Mouse (Mus musculus) cerebellum, postnatal 36 days (tissue): ENCODE results near the gene Erbb4.
A peak's percentile ranks its signal among the peaks of the same experiment; 100 is the strongest.

Source experiments
- DNase-seq, 2 experiments: peaks; one replicate each; pipeline ENCODE4 v3.0.0; 2021 to 2022; ENCODE audit warnings: mixed read lengths in 2 of 2

The Erbb4 gene

DNA sequence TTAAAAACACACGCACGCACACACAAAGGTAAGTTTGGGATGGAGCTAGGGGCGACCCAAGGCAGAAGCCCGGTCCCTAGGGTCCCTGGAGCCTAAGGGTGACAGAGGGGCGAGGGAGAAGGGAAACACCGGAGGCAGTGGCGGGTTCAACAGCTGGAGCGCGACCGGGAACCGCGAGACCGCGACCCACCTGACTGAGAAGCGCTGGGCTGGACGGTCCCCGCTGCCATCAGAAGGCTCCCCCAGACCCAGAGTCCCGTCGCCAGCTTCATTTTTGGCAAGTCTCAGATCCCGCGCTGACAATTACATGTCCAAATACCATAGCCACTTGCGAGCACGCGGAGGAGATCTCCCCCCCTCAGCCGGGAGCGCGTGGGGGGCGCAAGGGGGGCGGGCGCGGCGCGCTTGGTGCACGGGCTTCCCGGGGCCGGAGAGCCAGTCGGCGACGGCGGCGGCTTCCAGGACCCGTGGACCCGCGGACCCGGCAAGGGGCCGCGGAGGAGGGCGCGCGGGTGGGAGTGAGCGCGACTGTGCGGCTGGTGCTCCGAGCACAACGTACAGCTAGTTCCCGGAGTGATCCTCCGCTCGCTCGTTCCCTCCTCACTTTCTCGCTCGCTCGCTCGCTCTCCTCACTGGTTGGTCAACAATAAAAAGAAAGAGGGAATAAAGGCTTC, at the start of gene Erbb4:
Gene Erbb4, minus strand, starts transcription at position 575 of the 674 bp plus-strand sequence.
- peak; percentile 36 for DNase-seq

GRCm38 (mm10) chr1:69157346-69157745, 49.5 kb upstream of the Erbb4 start:
- DNase-seq = no peak

- DNase-seq = no peak
Observed at GRCm38 (mm10) chr1:69141341-69141740, 33.5 kb upstream of the Erbb4 start.

GRCm38 (mm10) chr1:69139519-69139868, 31.6 kb upstream of the Erbb4 start:
- DNase-seq = no peak

GRCm38 (mm10) chr1:69138856-69139518, 31.1 kb upstream of the Erbb4 start:
- peak; percentile 54 to 68 for DNase-seq

GRCm38 (mm10) chr1:69124147-69124848, 16.4 kb upstream of the Erbb4 start:
- DNase-seq = no peak

- DNase-seq = no peak
Observed at GRCm38 (mm10) chr1:69118249-69118938, 10.5 kb upstream of the Erbb4 start.

DNA sequence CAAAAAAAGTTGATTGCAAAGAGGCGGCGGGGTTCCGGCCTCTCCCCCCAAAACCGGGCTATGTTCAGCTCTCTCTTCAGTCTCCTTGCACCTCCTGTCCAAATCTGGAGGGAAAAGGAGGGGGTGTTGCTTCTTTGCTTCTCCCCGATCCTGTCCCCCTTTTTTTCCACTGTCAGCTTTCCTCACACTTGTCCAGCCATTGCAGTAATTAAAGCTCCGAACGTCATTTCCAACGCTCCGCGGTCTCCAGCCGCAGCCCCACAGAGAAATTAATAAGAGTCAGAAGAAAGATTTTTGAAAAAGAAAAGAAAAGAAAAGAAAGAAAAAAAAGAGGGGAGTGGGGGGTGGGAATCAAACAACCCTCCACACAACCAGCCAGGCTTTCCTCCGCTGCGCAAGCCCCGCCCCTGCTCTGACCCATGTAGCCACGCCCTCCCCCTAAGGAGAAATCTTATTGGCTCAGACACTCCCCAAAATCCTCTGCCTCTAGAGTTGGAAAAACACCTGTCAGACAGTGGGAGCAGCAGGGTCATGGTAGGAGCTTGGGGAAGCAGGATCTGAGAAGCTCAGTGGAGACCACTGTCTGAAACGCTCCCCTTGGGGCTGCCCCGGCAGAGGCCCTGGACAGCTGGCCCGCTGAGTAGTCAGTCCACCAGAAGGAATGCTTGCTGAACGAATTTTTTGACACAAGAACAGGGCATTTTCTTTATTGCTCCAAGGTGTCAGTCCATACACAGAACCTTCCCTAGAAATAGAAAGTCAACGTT, 483 bp upstream of the Erbb4 start:
- peak; percentile 67 to 74 for DNase-seq

GRCm38 (mm10) chr1:69106937-69107461, 860 bp downstream of the Erbb4 start:
- DNase-seq = peak; percentile 61 to 64

- DNase-seq = peak; percentile 56 to 61
Observed at GRCm38 (mm10) chr1:69106322-69106761, 1.5 kb downstream of the Erbb4 start.

GRCm38 (mm10) chr1:69105493-69106321, 2.2 kb downstream of the Erbb4 start:
- peak; percentile 49 to 62 for DNase-seq

DNA sequence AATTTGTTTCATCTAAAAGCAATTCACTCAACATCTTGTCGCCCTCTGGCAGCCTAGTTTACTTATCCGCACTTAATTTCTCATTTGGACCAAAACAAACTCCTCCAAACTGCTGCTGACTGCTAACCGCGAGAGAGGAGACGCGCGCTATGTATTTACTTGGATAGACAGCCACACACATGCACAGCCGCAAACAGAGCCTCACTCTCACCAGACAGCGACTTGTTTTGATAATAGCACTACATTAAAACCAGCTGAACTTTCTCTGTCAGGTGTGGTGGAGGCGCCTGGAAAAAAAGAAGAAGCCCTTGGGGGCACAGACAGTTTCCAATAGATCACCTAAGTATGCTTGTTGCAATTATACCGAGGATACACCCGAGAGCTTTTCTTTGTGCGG, 2.8 kb downstream of the Erbb4 start:
- peak; percentile 17 to 51 for DNase-seq

GRCm38 (mm10) chr1:69103211-69103706, 4.6 kb downstream of the Erbb4 start:
- DNase-seq = no peak

DNA sequence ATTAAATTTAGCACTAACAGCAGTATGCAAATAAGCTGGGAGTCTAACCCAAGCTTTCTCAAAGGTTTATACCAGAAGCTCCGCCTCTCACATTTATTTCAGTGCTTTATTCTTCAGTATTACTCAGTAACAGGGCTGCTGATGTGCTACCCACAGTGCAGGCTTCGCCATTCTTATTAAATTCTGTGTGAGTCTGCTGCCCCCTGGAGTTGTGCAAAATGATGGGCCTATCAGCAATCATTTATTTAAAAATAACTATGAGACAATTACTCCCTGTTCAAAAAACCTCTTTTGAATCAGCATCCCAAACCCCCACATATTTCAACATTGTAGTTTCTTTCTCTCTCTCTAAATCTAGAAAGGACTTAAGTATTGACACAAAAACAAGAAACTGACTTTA, 6.2 kb downstream of the Erbb4 start:
- peak in 1 of 2 experiments; percentile 15 for DNase-seq

DNA sequence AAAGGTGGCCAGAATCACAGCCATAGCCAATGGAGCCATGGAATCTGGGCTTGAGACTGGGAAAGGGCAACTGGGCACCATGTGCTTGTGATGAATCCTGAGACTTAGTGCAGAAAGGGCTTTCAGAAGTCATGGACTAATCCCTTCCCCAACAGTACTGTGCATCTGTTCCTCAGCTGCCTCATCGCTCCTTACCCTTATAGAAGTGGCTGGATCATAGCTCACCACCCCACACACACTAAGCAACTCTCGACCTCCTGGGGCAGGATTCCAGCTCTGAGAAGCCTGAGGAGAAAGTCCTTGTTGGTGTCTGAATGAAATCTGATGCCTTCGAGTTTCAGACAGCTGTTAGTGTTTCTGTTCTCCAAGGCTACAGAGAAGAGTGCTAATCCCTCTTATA, 14.8 kb downstream of the Erbb4 start:
- no peak for DNase-seq

DNA sequence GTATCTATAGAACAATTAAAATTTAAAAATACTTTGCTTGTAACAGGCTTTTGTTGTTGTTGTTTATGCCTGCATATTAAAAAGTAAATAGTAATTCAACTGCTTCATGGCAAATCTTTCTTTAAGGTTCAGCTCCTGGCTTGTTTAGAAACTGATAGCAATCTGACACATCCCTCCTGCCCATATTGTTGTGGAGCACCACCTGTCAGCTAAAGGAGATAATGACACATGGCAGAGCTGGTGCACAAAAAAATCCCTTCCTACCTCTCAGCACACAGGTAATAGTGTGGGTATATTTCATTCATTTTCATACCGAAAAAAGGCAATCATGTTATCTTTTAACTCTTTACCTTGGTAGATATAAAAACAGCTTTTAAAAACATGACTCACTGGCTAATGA, 18.5 kb downstream of the Erbb4 start:
- DNase-seq = peak in 1 of 2 experiments; percentile 27

GRCm38 (mm10) chr1:69085753-69086152, 22.1 kb downstream of the Erbb4 start:
- DNase-seq = no peak

- DNase-seq = peak; percentile 15 to 19
Observed at GRCm38 (mm10) chr1:69048918-69049317, 58.9 kb downstream of the Erbb4 start.

- DNase-seq = no peak
Observed at GRCm38 (mm10) chr1:69046228-69046978, 61.5 kb downstream of the Erbb4 start.

GRCm38 (mm10) chr1:69027816-69028215, 80.0 kb downstream of the Erbb4 start:
- DNase-seq = no peak
